Mouse (Mus musculus) cerebellum, adult 2 months (tissue): ENCODE measurements around the gene Schip1. TPM values are rescaled to one million over a fixed set of nuclear protein-coding genes. Genes with fewer than 3 reads are reported as not detected.

ENCODE experiments used
- DNase-seq, 2 experiments: peaks; one replicate each; pipeline ENCODE4 v3.0.0; 2021
- H3K27ac ChIP-seq: fragments of 200-500 bp; 2 replicates; pipeline ENCODE4 v1.5.1; 2012; ENCODE audit warnings: low read length, control low read depth, inconsistent platforms; ENCODE audit not compliant: insufficient read depth
- H3K27me3 ChIP-seq: fragments of 200-500 bp; 2 replicates; pipeline ENCODE4 v1.6.1; 2012; ENCODE audit warnings: inconsistent platforms, mild to moderate bottlenecking, low read length, moderate library complexity; ENCODE audit not compliant: control insufficient read depth, insufficient read depth
- H3K4me1 ChIP-seq: fragments of 200-500 bp; 2 replicates; pipeline ENCODE4 v1.6.1; 2011; ENCODE audit warnings: low read length; ENCODE audit not compliant: control insufficient read depth, insufficient read depth
- H3K4me3 ChIP-seq: fragments of 200-500 bp; replicated peaks from 2 replicates; pipeline ENCODE3; 2011; ENCODE audit warnings: mild to moderate bottlenecking, low read depth, low read length, control low read depth; ENCODE audit not compliant: insufficient read depth
- CTCF ChIP-seq: fragments of 200-500 bp; IDR thresholded peaks from 2 replicates; pipeline ENCODE4 v1.5.1; 2011; ENCODE audit warnings: low read depth, mild to moderate bottlenecking, control low read depth, low read length, moderate library complexity, borderline replicate concordance; ENCODE audit not compliant: insufficient read depth
- POLR2A ChIP-seq: fragments of 200-500 bp; IDR thresholded peaks from 2 replicates; pipeline ENCODE4 v1.6.1; 2011; ENCODE audit warnings: low read length, control low read depth, borderline replicate concordance; ENCODE audit not compliant: insufficient read depth
- WGBS: fragments of 180-500 bp; shearing (Covaris S2); methylation state at CpG from one replicate; pipeline ENCODE4 v1.1.7; 2018; 5-methylcytosine and 5-hydroxymethylcytosine counted together
- polyA plus RNA-seq: library from polyadenylated mRNA; depleted of rRNA; stranded (reverse); fragments of >200 nt; gene quantifications from 2 replicates; pipeline ENCODE4 v1.2.3, GENCODE M21; 2012

Gene Schip1
- polyA plus RNA-seq, 1 experiment: 208 TPM

DNA sequence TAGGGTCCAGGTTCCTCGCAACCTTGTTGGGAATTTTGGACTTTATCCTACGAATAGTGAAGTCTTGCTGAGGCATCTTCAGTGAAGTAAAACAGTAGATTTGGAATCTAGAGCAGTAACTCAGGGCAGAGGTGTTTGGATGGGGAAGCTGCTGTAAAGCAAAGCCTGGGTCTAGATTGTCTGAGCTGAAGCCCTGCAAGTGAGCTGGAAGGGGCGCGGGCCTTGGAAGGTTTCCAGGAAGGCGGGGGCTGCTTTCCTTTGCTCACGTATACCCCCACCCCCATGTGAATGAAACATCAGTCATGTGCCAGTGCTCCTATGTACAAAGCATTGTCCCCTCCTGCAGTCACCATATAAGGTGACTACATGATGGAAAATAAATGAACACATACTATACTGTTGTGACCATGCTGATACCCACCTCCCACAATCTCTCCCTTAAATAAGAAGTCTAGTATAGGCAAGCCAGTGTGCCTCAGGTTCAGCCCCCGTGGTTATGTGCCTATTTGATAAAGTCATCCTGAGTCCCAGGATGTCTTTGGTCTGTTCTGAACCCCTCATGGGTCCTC lies 470.6 kb downstream of the Schip1 start:
- 47% methylated on average over 7 of the region's 7 CpGs for WGBS
- TF ChIP-seq POLR2A (no peak), CTCF (no peak)
- Histone ChIP-seq H3K4me3 (no peak overlapping the region), H3K27ac (no peak overlapping the region), H3K27me3 (no peaks in the 10 kb centered on the region), H3K4me1 (no peaks in the 10 kb centered on the region; the same call in 1 of the 2 replicates)
- no peak for DNase-seq

DNA sequence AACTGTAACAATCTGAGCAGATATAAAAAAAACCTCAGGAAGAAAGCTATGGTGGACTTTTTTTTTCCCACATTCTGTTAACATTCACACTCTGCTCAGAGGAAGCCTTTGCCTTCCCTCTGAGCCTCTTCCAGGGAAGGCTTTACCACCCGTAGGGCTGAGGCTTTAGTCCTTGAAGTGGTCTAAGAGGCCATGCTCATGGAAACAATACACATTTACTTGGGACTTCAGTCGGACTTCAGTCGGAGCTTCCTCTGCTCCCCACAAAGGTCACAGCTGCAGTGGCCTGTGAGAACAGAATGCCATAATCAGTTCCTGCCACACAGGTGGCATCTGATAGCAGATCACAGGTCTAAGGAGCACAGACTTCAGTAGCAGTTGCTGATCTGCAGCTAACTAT lies 471.5 kb downstream of the Schip1 start:
- no peak for DNase-seq
- Histone ChIP-seq H3K27ac (no peak overlapping the region), H3K4me1 (no peaks in the 10 kb centered on the region; the same call in 1 of the 2 replicates), H3K4me3 (no peak overlapping the region), H3K27me3 (no peaks in the 10 kb centered on the region)
- no peak for TF ChIP-seq CTCF
- TF ChIP-seq POLR2A: no peak
- WGBS: 72% methylated on average over 3 of the region's 3 CpGs

DNA sequence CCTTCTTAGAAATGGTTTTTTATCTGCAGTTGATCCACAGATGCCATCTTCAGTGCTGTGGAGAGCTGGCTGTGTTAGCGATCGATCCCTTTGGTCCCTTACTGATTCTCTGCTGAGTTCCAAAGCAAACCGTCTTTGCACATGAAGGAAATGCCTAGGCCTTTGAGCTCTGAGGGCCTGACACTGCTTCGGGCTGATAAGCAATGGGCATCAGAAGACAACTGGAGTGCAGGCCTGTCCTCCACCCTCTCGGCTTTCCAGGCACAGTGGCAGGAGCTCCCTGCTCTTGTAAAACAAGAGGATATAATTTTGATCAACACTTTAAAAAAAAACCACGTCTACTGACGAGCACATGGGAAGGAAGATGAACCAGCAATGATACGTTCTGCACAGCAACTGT lies 477.1 kb downstream of the Schip1 start:
- TF ChIP-seq CTCF (no peak), POLR2A (no peak)
- Histone ChIP-seq H3K27me3 (no peaks in the 10 kb centered on the region), H3K4me1 (no peaks in the 10 kb centered on the region), H3K4me3 (no peak overlapping the region), H3K27ac (no peak overlapping the region)
- no peak for DNase-seq
- 96% methylated on average over 8 of the region's 8 CpGs for WGBS

DNA sequence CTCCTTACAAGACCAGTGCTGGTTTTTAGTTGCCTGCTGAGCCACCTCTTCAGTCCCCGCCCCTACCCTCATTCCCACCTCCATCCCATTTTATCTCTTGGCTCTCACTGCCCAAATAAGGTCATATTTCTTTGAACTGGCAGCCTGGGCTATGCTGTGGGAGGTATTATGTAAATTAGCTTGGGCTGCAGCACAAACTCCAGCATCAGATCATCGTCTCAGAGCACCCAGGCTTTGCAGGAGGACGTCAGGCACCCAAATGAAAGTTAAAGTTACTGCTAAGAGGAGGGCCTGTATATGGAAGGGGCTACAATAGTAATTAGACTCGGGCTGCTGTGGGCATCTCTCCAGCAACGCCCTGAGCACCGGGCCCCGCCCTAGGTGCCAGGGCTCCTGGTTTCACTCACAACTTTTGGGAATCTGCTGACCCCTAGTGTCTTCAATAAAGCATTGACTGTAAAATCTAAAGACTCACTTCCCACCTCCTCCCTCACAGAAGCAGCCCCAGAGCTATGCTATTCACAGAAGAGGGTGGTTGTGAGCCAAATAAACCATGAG lies 478.4 kb downstream of the Schip1 start:
- peak overlapping the region; percentile 96 for H3K4me3 ChIP-seq
- WGBS: 6% methylated on average over 7 of the region's 7 CpGs
- H3K27ac ChIP-seq: no peak overlapping the region
- DNase-seq: peak; percentile 76 to 77
- H3K4me1 ChIP-seq: no peaks in the 10 kb centered on the region
- no peaks in the 10 kb centered on the region for H3K27me3 ChIP-seq
- peak; percentile 79 for TF ChIP-seq CTCF
- TF ChIP-seq POLR2A: no peak

DNA sequence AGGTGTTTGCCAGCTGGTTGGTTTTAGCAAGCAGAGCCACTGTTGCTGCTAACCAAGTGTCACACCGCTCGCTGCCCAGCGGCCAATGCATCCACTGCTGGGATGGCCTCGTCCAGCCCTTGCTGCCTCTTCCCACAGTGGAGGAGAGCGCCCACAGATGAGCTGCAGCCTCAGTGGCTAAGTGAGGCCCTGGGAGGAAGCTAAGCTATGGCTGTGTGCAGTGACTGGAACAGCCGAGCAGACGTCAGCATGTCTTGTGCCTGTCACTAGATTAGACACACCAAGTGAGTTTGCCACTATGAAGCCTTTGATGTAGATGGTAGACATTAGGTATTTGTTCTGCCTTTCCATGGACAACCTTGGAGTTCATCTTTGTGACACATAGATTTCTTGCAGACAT lies 480.2 kb downstream of the Schip1 start:
- Histone ChIP-seq H3K27me3 (no peaks in the 10 kb centered on the region), H3K27ac (no peak overlapping the region), H3K4me3 (no peak overlapping the region), H3K4me1 (no peaks in the 10 kb centered on the region)
- WGBS: 82% methylated on average over 7 of the region's 7 CpGs
- TF ChIP-seq POLR2A: no peak
- TF ChIP-seq CTCF: no peak
- DNase-seq: no peak

DNA sequence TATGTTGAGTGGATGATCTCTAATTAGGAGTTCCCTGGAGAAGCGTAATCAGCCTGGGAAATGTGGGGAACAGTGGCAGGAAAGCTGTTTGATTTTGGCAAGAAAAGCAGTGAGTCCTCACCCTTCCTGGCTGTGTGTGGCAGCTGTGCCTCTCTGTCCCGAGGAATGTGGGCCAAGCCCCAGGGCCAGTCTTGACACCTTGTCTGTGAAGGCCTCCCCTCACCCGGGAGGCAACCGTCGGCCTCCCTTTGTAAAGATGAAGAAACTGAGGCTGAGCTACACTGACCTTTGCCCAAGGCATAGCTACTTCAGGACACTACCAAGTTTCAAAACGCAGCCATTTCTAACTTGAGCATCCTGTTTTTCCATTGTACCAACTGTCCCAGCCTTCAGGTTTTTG lies 481.3 kb downstream of the Schip1 start:
- Histone ChIP-seq H3K4me1 (no peaks in the 10 kb centered on the region), H3K27me3 (no peaks in the 10 kb centered on the region), H3K27ac (no peak overlapping the region), H3K4me3 (no peak overlapping the region)
- no peak for DNase-seq
- WGBS: 48% methylated on average over 6 of the region's 6 CpGs
- TF ChIP-seq POLR2A (no peak), CTCF (no peak)

DNA sequence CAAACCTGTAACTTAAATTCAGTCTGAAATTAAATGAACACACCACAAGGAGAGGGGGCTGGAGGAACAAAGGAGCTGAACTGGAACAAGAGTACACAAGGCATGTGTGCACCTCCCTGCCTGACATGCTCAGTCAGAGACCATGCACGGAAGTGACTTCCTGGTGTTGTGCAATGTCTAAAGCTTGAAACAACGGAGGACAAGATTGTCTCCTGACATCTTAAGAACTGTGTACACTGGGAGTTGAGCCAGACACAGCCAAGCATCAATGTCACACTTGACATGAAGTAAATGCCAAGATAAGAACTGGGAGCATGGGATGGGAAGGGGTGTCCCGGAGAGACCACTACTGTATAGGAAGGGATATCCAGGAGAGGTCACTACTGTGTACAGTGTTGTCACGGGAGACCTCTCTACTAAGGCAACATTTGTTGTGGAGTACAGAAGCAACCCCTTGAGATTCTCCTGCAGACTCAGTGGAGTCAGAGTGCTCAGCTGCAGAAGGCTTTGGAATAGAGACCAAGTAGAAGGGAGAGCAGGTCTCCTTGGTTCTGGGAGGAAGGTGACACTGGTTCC lies 490.6 kb downstream of the Schip1 start:
- Histone ChIP-seq H3K4me1 (no peaks in the 10 kb centered on the region; the same call in 1 of the 2 replicates), H3K4me3 (no peak overlapping the region), H3K27ac (no peak overlapping the region), H3K27me3 (no peaks in the 10 kb centered on the region)
- no peak for DNase-seq
- TF ChIP-seq POLR2A: no peak
- no peak for TF ChIP-seq CTCF
- 49% methylated on average over 4 of the region's 4 CpGs for WGBS

DNA sequence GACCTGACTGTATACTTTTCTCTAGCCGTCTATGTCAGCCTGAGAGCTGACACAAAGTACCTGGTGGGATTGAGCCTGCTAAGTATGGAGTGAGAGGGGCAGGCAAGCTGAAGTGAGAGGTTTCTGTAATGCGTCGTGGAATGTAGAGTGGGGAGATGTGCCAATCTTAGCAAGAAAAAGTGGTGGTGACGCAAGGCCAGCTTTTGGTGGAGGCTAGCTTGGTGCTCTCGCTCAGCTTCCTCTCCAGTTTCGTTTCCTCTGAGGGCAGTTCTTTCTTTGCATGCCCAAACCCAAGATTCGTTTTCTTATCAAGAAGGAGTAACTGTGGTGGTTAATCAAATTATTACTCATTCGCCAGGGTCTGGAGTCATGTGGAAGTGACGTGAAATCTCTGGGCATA lies 492.3 kb downstream of the Schip1 start:
- Histone ChIP-seq H3K4me1 (peaks cover 7% of the 10 kb centered on the region; the same call in 1 of the 2 replicates), H3K27ac (no peak overlapping the region), H3K4me3 (no peak overlapping the region), H3K27me3 (no peaks in the 10 kb centered on the region)
- DNase-seq: no peak
- WGBS: 98% methylated on average over 9 of the region's 9 CpGs
- no peak for TF ChIP-seq CTCF
- no peak for TF ChIP-seq POLR2A
